33 mouse cellular contexts compared by ENCODE assay signal in the genomic region with DNA sequence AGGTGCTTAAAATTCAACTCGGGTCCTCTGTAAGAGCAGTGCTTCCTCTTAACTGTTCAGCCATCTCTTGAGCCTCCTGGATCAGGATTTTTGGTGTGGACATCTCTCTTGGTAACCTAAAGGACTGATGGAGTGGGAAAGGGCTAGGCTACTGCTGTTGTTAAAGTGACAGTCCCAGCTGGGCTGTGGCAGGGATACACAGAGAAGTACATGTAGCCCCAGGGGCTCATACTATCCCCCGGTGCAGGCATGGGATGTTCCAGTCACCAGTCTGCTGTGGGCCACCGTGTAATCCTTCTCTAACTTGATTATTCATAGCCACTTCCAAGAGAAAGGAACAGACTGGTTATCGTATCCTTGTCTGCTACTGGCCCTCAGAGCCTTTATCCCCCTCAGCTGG. TPM values are rescaled to one million over a fixed set of nuclear protein-coding genes. Genes with fewer than 3 reads are reported as not detected.
"Had no signal": no experiment of that assay in that cellular context is flagged by ENCODE, and none has a peak within 500 bp of the region (broad histone marks: within the 10 kb centered on the region; RNA-seq: fewer than 3 reads in every experiment).

No protein-coding gene starts in this region.

- H3K4me2 ChIP-seq: heart, embryonic 12.5 days; hindbrain, embryonic 13.5 days; hindbrain, embryonic 15.5 days; intestine, embryonic 15.5 days; limb, embryonic 12.5 days had no signal

- H3K9me3 ChIP-seq: heart, embryonic 10.5 days; heart, embryonic 12.5 days; hindbrain, embryonic 13.5 days; hindbrain, embryonic 15.5 days; intestine, embryonic 15.5 days; limb, embryonic 10.5 days; limb, embryonic 12.5 days had no signal

- DNase-seq: gastrocnemius, adult 2 months; gastrocnemius, postnatal 10 days; gastrocnemius, postnatal 25 days; heart, adult 18-20 months; heart, postnatal 10 days; heart, postnatal 4 days; kidney, adult 18-20 months; kidney, adult 8-10 months; kidney, postnatal 10 days; kidney, postnatal 25 days; kidney, postnatal 4 days; liver had no signal

- H3K9ac ChIP-seq: heart, embryonic 12.5 days; hindbrain, embryonic 13.5 days; hindbrain, embryonic 15.5 days; intestine, embryonic 15.5 days; limb, embryonic 12.5 days had no signal

- ATAC-seq: forebrain, embryonic 16.5 days; inflammation-experienced regulatory T-cells, adult 6 months; intestine, embryonic 15.5 days; intestine, postnatal 0 days had no signal

- H3K4me3 ChIP-seq: gastrocnemius, adult 2 months; heart, embryonic 10.5 days; heart, embryonic 12.5 days; hindbrain, embryonic 13.5 days; hindbrain, embryonic 15.5 days; intestine, embryonic 15.5 days; layer of hippocampus, adult 2 months; left cerebral cortex, adult 2 months; limb, embryonic 10.5 days; limb, embryonic 12.5 days had no signal

- H3K4me1 ChIP-seq: heart, embryonic 10.5 days; heart, embryonic 12.5 days; intestine, embryonic 15.5 days; limb, embryonic 12.5 days had no signal

- H3K36me3 ChIP-seq: heart, embryonic 10.5 days; heart, embryonic 12.5 days; hindbrain, embryonic 13.5 days; hindbrain, embryonic 15.5 days; intestine, embryonic 15.5 days; limb, embryonic 10.5 days; limb, embryonic 12.5 days had no signal

- H3K27me3 ChIP-seq: intestine, embryonic 15.5 days had no signal

- H3K27ac ChIP-seq: gastrocnemius, adult 2 months; heart, embryonic 10.5 days; hindbrain, embryonic 13.5 days; hindbrain, embryonic 15.5 days; intestine, embryonic 15.5 days; layer of hippocampus, adult 2 months; left cerebral cortex, adult 2 months; limb, embryonic 10.5 days; limb, embryonic 12.5 days had no signal

RNA-seq across cellular contexts. Expression of gene Opalin, which starts 20.1 kb away (rescaled TPM):
- total RNA-seq: gastrocnemius, adult 2 months; gastrocnemius, postnatal 10 days; gastrocnemius, postnatal 25 days; gastrocnemius, postnatal 4 days; granulocyte monocyte progenitor cell, adult 5-6 weeks; heart, adult 18-20 months; heart, adult 8-10 months; heart, postnatal 10 days; heart, postnatal 25 days; heart, postnatal 4 days had no signal
- polyA plus RNA-seq: forebrain, embryonic 16.5 days; heart, embryonic 10.5 days; heart, embryonic 16.5 days; hindbrain, embryonic 11.5 days; hindbrain, embryonic 13.5 days; hindbrain, embryonic 15.5 days; inflammation-experienced regulatory T-cells, adult 6 months; intestine, embryonic 15.5 days; intestine, postnatal 0 days; kidney, embryonic 14.5 days; kidney, embryonic 16.5 days; limb, embryonic 10.5 days; limb, embryonic 12.5 days; limb, embryonic 14.5 days had no signal
